ENCODE assay signal across 20 mouse cellular contexts in the genomic region with DNA sequence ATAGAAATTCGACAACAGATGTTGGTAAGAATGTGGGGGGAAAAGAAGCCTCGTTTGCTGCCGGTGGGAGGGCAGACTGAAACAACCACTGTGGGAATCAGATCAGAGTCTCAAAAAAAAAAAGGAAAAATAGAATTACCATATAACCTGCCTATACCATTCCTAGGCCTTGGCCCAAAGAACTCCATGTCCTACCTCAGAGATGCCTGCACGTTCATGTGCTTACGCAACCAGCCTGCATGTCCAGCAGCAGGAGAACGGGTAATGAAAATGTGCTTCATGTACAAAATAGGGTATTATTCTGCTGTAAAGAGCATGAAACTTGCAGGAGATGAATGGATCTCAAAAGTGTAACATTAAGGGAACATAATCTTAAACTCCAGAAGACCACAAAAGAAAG.
DNase-seq lines count a peak whose midpoint lies in the region; ATAC-seq and TF ChIP-seq lines count a peak whose summit lies in the region.
"Had no signal": no experiment of that assay in that cellular context is flagged by ENCODE, and none has a peak within 500 bp of the region (broad histone marks: within the 10 kb centered on the region; RNA-seq: fewer than 3 reads in every experiment).

No protein-coding gene starts in this region.

- H3K36me3 ChIP-seq in heart, embryonic 15.5 days, result no peaks in the 10 kb centered on the region
- no peaks in the 10 kb centered on the region for H3K36me3 ChIP-seq in lung, embryonic 15.5 days
- no peaks in the 10 kb centered on the region for H3K36me3 ChIP-seq in C2C12 (ENCODE audit: control insufficient read depth, insufficient read depth)
- H3K36me3 ChIP-seq: forebrain, embryonic 10.5 days; G1E; heart, embryonic 10.5 days; hindbrain, embryonic 10.5 days; hindbrain, embryonic 13.5 days had no signal

- peak overlapping the region; percentile 65; the same call in 1 of the 2 replicates for H3K27ac ChIP-seq in heart, embryonic 15.5 days
- H3K27ac ChIP-seq in lung, embryonic 15.5 days, result peak overlapping the region; percentile 60
- H3K27ac ChIP-seq: forebrain, embryonic 13.5 days had no signal

- H3K4me1 ChIP-seq in heart, embryonic 15.5 days (replicated peaks), result peaks cover 30% of the 10 kb centered on the region
- H3K4me1 ChIP-seq in lung, embryonic 15.5 days, result peaks cover 25% of the 10 kb centered on the region
- H3K4me1 ChIP-seq: forebrain, embryonic 13.5 days had no signal

- ATAC-seq in heart, embryonic 15.5 days (replicated peaks; ENCODE audit: insufficient number of reproducible peaks, insufficient read depth, low FRiP score, low read depth), result no peak
- no peak for ATAC-seq in lung, embryonic 15.5 days (ENCODE audit: borderline replicate concordance, extremely low read depth, low FRiP score, low TSS enrichment)
- ATAC-seq: forebrain, embryonic 13.5 days; forebrain, embryonic 16.5 days; Patski had no signal

- no peak overlapping the region for H3K9ac ChIP-seq in heart, embryonic 15.5 days
- H3K9ac ChIP-seq in lung, embryonic 15.5 days, result no peak overlapping the region
- H3K9ac ChIP-seq: forebrain, embryonic 13.5 days; hindbrain, embryonic 13.5 days had no signal

- H3K4me3 ChIP-seq in heart, embryonic 15.5 days, result no peak overlapping the region
- H3K4me3 ChIP-seq in lung, embryonic 15.5 days, result no peak overlapping the region
- no peak overlapping the region for H3K4me3 ChIP-seq in C2C12 (ENCODE audit: insufficient read depth, poor library complexity, severe bottlenecking)
- H3K4me3 ChIP-seq: forebrain, embryonic 10.5 days; forebrain, embryonic 13.5 days; heart, embryonic 10.5 days; hindbrain, embryonic 10.5 days; hindbrain, embryonic 13.5 days had no signal

- H3K27me3 ChIP-seq in heart, embryonic 15.5 days, result no peaks in the 10 kb centered on the region
- H3K27me3 ChIP-seq in lung, embryonic 15.5 days, result no peaks in the 10 kb centered on the region
- H3K27me3 ChIP-seq in C2C12 (ENCODE audit: control insufficient read depth, insufficient read depth, insufficient read length), result no peaks in the 10 kb centered on the region
- H3K27me3 ChIP-seq: CH12.LX; forebrain, embryonic 13.5 days; Patski had no signal

- TF ChIP-seq CTCF in C2C12 (IDR thresholded peaks at IDR 0.05; ENCODE audit: control insufficient read depth, insufficient read depth, insufficient read length), result no peak

- no peaks in the 10 kb centered on the region for H3K79me3 ChIP-seq in C2C12 (ENCODE audit: low read depth)

- DNase-seq in heart, adult 11 months, result peak; percentile 84
- DNase-seq in heart, postnatal 10 days, result no peak
- DNase-seq in heart, postnatal 4 days, result no peak
- DNase-seq in lung, postnatal 14 days, result no peak
- DNase-seq: adrenal gland, postnatal 36 days; cerebellum, adult 18-20 months; cerebellum, adult 9-10 months; gastrocnemius, postnatal 36 days had no signal

- whole genome bisulfite sequencing in heart, embryonic 15.5 days, result 79% methylated on average over 6 of the region's 6 CpGs
- 66% methylated on average over 6 of the region's 6 CpGs for WGBS in lung, embryonic 15.5 days

- intact Hi-C loops in heart, postnatal 10 days (cut with DNase I), result no loop called here

- H3ac ChIP-seq in C2C12 (ENCODE audit: control insufficient read depth, insufficient read length, low read depth), result no peak overlapping the region

- H3K79me2 ChIP-seq in C2C12 (ENCODE audit: control insufficient read depth, insufficient read depth), result no peaks in the 10 kb centered on the region

- H3K9me3 ChIP-seq in heart, embryonic 15.5 days (replicated peaks), result no peaks in the 10 kb centered on the region
- H3K9me3 ChIP-seq in lung, embryonic 15.5 days, result no peaks in the 10 kb centered on the region
- H3K9me3 ChIP-seq: forebrain, embryonic 10.5 days; forebrain, embryonic 13.5 days; G1E; heart, embryonic 10.5 days; hindbrain, embryonic 10.5 days; hindbrain, embryonic 13.5 days had no signal

- H3K4me2 ChIP-seq in heart, embryonic 15.5 days, result no peak overlapping the region
- no peak overlapping the region for H3K4me2 ChIP-seq in lung, embryonic 15.5 days
- H3K4me2 ChIP-seq: forebrain, embryonic 13.5 days; hindbrain, embryonic 13.5 days had no signal

TF ChIP-seq in C2C12, 6 proteins besides CTCF, POLR2A, EP300 and RAD21:
- no peak for TF ChIP-seq MYOG (IDR thresholded peaks at IDR 0.05; ENCODE audit: control insufficient read depth, extremely low read depth, insufficient read length)
- no peak for TF ChIP-seq USF1 (IDR thresholded peaks at IDR 0.05; ENCODE audit: low read depth)
- TF ChIP-seq CEBPB (IDR thresholded peaks at IDR 0.05; ENCODE audit: low read depth), result peak; percentile 21
- no peak for TF ChIP-seq FOSL1 (IDR thresholded peaks at IDR 0.05; ENCODE audit: insufficient read depth, low read length, poor library complexity, severe bottlenecking)
- TF ChIP-seq MAX (IDR thresholded peaks at IDR 0.05), result no peak
- TF ChIP-seq MYOD1 (IDR thresholded peaks at IDR 0.05; ENCODE audit: control insufficient read depth, insufficient read length, low read depth), result no peak
